Mouse (Mus musculus): ENCODE measurements around the gene Fars2. TPM values are rescaled to one million over a fixed set of nuclear protein-coding genes. Genes with fewer than 3 reads are reported as not detected.

Fars2 gene
- total RNA-seq, 2 experiments from 2014 or later, result 29.5 to 31.5 TPM

DNA sequence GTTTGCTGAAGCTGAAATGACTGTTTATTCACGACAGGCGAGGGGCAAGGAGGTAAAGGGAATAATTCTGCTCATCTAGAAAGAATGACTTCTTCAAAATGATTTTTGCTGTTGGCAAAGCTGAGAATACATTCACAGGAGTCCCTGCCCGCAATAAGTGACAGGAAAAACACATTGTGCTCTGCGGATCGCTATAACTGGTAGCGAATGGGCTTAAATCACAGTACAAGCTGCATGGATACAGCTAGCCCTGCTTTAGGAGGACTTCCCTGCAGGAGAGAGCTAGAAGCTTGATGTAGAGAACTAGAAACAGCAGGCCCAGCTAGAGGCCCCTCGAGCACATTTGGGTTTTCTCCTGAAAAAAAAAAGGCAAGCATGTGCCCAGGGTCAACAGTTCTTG is 376.6 kb downstream of the Fars2 start:
- no peak for DNase-seq
- intact Hi-C loops (cut with DNase I), result no loop called here

DNA sequence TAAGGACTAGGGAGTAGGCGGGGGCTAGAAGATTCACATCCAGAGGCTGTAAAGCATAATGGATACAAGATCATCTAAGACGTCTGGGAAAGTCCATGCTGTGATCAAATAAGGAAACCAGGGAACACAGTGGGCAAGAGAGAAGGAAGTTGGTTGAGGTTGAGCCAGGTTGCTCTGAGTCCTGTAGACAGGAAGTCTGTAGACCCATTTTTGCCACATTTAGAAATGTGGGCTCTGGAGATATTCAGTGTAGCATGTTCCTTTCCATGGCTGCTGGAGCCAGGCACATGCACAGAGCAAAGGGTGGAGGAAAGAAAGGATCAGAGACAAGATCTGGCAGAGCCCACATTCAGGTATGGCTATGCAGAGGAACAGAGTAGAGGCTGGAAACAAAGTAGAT is 378.8 kb downstream of the Fars2 start:
- intact Hi-C loops (cut with DNase I), result no loop called here

DNA sequence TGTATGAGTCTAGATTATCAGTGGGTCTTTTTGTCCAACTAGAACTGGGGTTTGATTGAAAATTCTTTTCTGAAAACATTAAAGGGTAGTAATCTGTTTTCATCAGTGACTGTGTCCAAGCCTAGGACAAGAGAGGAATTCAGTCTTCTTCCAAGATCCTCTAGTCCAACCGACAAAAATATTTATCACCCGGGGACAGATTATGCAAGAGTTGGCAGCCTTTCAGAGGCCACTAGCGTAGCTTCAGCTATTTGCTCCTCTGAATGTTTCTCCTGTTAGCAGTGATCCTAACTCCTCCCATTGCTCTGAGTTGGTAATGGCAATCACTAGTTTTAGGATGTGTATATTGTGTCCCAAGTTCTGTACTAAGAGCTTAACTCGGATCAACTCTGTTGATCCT is 380.1 kb downstream of the Fars2 start:
- no peak for DNase-seq
- intact Hi-C loops (cut with DNase I), result no loop called here

More for the DNA sequence above, 378.8 kb downstream of the Fars2 start:
- no peak for DNase-seq

DNA sequence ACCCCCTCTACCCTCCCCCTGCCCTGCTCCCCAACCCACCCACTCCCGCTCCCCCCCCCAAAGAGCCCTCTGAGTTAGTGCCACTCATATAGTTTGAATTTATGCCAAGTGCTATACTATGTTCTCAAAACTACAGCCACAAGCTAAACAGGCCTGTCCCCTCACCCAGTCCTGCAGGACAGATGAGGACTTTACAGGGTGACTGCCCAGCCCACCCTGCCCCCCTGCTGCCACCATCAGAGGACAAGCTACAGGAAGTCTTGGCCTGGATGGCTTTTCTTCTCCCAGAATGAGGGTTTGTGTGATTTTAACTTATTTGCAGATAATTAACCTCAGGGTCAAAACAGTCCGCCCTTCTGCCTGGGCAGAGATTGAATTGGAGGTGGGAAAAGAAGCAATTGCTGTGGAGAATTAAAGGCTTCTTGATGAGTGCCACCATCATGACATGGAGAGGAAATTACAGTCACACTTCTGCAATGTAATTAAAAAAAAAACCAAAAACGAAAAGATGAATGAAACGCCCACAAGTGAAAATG is 383.2 kb downstream of the Fars2 start:
- DNase-seq, result no peak
- intact Hi-C loops (cut with DNase I), result no loop called here

DNA sequence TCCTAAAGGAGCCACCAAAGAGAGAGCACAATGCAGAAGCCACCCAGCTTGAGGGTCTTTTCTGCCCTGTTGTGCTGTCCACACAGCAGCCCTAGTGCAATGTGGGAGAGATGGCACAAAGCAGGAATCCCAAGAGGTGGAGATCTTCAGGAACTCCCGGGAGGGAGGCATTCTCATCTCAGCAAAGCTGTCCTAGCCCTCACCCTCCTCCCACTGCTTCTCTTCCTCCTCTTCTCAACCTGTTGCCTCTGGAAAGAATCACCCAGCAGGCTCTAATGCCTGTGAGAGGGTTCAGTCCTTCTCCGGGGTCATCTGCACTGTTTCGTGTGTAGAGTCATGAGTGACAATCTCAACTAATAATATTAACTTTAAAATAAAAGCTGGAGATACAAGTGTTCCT is 386.3 kb downstream of the Fars2 start:
- no peak for DNase-seq
- intact Hi-C loops (cut with DNase I), result no loop called here

DNA sequence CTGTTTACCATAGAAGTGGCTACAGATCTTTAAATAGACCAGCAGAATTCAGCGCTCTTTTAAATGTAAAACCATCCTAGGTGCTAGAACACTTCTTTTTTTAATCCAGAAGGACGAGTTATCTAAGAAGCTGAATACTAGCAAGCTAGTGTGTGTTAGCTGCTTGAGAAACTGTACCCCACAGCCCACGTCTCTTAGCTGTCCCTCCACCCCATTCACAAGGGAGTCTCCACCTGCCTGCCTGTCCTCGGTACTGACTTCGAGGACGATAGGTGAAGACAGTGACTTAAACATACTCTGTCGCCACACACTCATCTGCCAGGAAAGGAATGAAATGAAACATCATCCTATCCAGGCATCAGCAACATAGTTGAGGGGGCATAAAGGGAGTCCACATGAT is 386.8 kb downstream of the Fars2 start:
- no peak for DNase-seq
- intact Hi-C loops (cut with DNase I), result no loop called here

DNA sequence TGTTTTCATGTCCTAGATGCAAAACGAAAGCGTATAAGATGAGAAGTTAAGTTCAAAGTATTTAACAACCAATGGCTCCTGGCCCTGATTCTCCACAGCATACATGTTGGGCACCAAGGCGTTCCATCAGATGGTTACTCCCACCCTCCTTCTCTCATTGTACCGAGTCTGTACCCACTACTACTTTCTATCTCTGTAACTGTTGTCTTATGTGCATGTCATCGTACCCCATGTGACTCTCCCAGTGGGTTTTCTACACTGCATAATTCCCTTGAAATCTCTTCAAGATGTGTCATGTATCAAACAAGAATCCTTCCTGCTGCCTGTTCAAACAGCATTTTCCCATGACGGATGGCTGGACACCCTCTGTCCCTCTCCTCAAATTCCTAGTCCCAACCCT is 388.5 kb downstream of the Fars2 start:
- DNase-seq, result no peak
- intact Hi-C loops (cut with DNase I), result no loop called here

DNA sequence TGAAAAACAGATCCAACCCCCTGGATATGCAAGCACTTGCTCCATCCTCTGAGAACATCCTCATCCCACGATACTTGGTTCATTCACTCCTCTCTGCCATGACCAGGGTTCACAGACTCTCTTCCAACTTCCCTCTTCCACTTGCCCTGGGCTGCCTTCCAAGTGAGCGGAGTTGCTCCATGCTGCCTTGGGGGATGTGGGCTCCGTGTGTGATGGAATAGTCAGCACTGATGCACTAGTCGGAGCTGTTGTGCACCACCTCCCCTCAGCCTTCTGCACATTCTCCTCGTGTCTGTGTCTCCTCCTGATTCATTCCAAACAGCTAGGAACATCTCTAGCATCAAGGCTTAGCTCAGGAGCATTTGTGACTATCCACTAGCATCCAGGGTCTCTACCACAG is 389.1 kb downstream of the Fars2 start:
- intact Hi-C loops (cut with DNase I), result no loop called here
- peak; percentile 69 for DNase-seq

DNA sequence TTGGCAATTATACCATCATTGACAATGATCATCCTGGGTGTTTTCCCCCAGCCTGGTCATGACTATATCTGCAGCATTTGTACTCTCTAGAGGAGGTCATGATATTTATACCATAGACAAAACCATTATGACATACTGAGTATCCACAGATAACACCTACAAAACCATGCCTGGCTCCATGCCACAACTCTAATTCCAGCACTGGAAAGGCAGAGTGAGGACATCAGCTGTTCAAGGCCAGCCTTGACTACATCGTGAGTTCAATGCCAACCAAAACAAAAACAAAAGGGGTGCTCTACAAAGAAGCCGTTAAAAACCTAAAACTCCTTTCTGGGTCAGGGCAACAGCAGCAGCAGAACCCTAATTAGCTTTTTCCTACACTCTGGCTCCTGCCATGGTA is 392.9 kb downstream of the Fars2 start:
- intact Hi-C loops (cut with DNase I), result no loop called here

DNA sequence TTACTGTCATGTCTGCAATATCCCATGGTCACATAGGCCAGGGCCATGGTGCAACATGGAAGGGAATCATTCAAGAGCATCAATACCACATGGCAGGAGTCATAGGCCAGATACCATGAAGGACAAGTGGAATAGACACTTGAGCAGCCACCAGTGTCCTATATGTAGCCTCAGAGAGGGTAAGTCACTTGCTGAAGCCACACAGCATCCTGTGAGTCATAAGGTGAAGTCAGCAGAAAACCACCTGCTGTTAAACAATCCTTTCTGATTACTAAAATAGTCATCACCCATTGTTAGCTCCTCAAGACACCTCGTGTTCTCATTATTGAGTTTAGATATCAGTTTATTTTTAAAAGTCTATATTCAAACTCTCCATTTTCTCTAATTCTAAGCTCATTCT is 395.9 kb downstream of the Fars2 start:
- DNase-seq, result no peak
- intact Hi-C loops (cut with DNase I), result no loop called here

More for the DNA sequence above, 392.9 kb downstream of the Fars2 start:
- DNase-seq, result no peak

DNA sequence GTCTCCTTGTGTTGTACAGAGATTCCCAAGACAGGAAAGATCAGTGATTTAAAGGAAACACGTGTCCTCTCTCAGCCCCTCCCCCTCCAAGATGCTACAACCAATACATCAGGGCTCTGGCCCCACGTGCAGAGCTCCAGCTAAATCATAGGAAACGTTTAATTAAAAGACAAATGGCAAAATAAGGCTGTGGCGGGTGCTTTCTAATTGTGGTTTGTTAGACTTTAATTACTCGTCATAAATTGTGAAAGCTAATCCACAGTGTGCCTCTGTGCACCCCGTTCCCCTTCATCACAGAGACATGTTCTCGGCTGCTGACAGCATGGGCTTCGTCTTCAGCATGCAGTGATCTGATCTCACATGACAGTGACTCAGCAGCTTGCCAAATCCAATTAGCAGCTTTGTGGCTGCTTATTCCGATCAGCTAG is 400.9 kb downstream of the Fars2 start:
- DNase-seq, result peak; percentile 74
- intact Hi-C loops (cut with DNase I), result no loop called here

DNA sequence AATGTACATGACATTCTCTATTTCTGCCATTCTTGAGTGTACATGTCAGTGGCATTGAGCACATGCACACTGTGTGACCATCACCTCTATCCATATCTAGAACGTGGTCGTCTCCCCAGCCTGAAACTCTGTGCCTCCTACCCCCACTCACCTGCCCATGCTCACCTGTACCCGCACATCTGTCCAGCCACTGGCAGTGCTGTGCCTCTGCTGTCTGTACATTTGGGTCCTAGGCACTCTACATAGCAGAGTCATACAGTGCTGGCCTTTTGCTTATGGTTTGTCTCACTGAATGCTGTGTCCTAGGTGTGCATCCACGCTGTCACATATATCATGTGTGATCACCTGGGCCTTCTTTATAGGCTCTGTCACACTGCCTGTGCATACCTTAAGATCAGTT is 410.5 kb downstream of the Fars2 start:
- intact Hi-C loops (cut with DNase I), result no loop called here
- DNase-seq, result no peak

DNA sequence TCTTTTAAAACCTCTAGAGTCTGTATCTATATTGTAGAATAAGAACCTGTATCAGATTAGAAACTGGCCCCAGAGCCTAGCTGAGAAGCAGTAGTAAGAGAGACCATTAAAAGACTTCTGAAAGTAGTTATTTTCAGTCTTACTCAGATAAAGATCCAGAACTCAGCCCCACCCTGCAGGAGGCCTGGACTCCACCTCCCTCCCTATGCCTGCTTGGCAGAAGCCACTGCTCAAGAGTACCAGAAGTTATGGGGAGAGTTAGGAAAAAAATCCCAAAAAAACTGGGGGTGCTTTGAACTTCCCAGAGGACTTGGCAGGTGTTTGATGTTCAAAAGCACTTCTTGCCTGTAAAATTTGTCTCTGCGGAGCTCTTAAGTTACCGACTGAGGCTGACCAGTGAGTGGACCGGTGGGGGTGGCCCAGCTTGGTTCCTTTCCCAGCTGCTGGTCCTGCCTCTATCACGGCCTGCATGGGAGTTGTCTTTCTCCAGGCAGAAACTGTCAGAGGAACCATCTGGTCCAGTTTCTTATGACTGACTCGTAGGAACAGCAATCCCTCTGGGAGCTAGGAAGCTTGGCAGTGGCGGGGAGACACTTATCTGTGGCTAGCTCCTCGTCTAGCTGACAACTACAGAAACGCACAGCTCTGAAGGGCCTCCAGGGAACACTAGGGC is 411.1 kb downstream of the Fars2 start:
- peak; percentile 66 for DNase-seq
- intact Hi-C loops (cut with DNase I), result no loop called here

DNA sequence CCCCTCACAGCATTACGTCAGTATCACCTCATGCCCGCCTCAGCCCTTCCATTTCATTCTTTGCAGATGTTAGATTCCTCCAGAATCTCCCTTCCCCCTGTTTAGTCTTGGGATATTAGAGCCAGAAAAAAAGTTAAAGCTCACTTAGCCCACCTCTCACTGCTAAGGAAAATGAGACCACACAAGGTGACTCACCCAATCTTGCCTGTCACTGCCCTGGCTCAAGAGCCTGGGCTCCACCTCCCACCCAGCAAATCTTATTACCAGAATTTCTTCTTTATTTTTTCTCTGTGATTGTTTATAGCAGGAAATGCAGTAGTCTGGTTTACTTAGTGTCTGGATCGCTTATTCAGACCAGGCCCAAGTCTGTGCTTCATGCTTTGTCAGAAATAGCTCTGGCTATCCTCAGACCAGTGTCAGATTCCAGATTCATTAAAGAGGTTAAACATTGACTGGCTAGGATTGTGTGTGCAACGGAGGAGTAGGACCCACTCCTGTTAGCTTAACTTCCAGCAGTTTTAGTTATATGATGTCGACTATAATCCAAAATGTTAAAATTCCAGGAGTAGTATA is 412.3 kb downstream of the Fars2 start:
- DNase-seq, result no peak
- intact Hi-C loops (cut with DNase I), result no loop called here

DNA sequence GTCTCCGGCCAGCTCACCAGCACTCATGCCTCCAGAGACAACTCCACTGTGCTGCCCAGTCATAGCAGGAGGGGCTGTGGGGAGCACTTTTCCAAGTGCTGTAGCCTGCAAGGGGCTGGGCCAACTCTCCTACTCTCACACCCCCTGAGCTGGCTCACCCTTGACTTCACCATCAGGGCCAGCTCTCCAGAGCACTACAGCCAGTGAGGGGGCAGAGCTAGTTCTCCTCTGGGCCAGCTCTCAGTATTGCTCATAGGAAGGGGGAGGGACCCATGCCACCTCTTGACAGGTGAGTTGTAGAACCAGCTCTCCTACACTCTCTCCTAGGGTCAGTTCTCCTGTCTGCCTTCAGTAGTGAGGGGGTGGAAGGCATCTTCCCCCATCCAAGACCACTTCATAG is 413.6 kb downstream of the Fars2 start:
- no peak for DNase-seq
- intact Hi-C loops (cut with DNase I), result no loop called here

DNA sequence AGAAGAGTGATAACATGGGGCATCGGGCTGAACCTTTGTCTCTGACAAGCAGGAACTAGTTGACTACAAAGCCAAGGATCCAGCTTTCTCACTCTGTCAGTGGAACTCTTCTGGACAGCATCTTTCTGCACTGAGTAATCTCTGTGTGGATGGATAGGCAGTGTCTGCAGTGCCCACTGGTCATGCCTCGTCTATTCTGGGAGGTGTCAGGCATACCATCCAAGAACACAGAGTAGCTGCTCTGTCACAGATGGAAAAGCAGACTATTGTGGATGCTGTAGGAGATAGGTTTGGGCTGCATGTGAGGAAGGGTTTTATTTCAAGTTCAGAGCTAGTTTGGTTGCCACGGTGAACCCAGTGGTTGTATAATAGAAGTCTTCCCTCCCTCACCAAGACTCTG is 414.7 kb downstream of the Fars2 start:
- no peak for DNase-seq

DNA sequence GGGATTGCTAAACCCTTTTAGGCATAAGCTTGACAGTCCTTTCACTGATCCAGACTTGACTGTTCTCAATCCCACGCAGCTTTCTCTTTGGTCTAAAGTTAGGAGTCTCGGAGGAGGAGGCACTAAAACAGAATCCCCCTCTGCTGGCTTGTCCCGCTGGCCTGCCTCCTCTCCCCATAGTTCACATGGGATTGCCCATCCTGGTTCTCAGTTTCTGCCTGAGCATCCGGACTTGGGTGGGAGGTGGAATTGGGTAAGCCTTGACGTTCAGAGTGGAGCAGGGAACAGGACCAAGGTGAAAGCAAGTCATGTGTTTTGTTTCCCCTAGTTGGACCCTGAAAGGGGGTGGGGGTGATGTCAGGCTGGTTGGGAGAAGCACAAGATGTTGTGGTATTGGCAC is 415.9 kb downstream of the Fars2 start:
- intact Hi-C loops (cut with DNase I), result no loop called here
- DNase-seq, result no peak

More for the DNA sequence above, 414.7 kb downstream of the Fars2 start:
- intact Hi-C loops (cut with DNase I), result no loop called here

DNA sequence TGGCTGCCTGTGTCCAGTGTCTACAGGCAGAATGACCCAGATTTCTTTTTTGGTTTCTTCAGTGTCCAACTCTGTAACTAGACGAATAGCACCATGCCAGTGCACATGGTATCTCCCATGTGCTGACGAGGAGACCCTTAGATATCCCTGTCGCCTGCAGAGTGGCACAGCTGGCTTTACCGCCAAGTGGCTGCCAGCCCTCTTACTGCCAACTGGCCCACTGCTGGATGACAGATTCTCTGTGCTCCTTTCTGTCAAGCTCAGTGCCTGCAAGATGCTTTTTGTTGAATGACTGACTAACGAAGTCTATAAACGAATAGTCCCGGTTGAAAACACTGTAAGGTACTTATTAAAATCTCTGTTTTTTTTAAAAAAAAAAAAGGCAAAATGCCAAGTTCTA is 416.3 kb downstream of the Fars2 start:
- intact Hi-C loops (cut with DNase I), result no loop called here
- DNase-seq, result peak; percentile 75

DNA sequence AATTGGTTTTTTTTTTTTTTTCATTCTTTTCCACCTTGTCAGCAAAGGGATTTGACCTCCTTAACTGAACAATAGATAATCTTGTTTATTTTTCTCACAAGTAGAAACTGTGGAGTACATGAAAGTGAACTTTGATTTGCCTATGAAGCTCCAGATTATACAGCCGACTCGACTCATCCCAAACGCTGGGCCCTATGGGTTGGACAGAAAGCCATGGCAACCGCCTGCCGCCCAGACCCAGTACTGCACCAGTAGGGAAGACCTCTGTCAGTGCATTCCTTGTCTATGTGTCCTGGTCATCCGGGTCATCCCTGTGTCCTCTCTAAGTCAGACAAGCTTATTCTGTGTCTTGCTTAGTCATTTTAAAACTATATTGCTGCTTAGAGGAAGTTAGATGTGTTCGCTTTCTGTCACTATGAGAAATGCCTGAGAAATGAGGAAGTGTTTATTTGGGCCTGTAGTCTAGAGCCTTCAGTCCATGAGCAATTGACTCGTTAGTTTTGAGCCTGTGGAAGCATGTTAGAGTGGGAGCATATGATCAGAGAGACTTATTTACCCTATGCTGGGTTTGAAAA is 416.8 kb downstream of the Fars2 start:
- DNase-seq, result no peak
- intact Hi-C loops (cut with DNase I), result no loop called here

DNA sequence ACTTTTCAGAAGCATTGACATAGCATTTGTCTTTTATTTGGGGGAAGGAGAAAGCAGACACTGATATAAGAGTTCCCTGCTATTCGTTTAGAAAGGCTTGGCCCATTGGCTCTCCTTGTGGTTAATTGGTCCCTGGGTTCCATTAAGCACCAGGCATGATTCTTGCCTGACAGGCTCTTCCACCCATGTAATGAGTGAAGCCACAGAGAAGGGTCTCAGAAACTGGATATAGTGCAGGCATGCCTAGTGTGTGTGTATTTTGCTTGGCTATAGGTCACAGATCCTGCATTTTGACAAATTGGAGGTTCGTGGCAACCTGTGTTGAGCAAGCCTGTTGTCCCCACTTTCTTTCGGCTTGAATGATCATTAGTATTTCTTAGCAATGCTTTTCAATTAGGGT is 420.4 kb downstream of the Fars2 start:
- no peak for DNase-seq

DNA sequence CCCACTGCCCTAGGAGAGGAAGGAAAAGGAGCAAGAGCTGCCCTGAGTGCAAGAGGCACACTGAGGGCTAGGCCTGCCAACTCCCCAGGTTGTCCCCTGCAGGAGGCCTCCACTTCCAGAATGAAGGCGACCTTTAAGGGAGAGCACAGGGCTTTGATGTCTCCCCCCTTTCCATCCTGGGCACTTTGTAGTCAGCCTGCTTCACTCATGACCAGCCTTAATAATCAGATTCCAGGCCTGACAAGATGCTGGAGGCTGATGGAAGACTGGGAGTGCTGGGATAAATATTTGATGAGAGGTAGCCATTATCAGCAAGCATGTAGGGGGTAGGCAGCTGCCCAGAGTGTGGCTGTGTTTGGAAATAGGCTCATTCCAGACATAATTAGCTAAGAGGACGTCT is 421.2 kb downstream of the Fars2 start:
- intact Hi-C loops (cut with DNase I), result no loop called here
- no peak for DNase-seq

More for the DNA sequence above, 420.4 kb downstream of the Fars2 start:
- intact Hi-C loops (cut with DNase I), result no loop called here

DNA sequence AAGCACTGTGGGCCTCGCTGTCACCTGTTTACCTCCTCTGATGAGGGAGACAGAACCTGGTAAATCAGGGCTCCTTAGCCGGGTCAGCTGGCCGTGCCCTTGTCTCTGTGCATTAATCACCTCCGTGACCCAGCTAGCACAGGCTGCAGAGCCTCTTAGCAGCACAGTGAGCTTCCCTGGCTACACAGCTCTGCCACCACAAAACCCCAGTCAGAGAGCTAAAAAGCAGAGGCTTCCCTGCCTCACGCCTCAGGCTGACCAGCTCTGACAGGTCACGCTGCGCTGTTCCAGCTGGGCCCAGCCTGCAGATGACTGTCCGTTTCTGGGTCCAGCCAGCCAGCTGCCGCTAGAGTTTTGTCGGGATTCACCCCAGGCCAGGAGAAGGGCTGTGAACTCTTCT is 423.0 kb downstream of the Fars2 start:
- intact Hi-C loops (cut with DNase I), result no loop called here
- DNase-seq, result peak; percentile 45

Measured in left cerebral cortex, postnatal 4 days (tissue).